Mouse (Mus musculus): ENCODE data around the gene Mpped1.

Gene Mpped1

DNA sequence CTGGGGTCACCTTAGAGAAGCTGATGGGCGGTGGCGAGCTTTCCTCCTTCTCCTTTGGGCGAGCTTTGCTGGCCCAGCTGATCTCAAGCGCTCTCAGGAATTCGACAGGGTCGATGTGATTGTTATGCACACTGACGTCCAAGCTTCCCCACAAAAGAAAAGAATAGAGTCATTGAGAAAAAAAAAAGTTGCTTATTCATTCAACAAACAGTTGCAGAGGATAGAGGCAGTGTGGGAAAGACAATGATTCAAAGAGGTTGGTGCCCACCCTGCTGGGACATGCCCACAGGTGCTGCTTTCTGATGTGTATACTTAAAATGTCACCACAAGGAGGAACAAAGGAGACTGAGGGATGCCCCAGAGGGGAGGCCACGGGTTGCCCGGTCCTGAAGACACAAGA lies 116.7 kb downstream of the Mpped1 start:
- no peak for DNase-seq

- DNase-seq, result peak; percentile 80
These were observed 118.0 kb downstream of the Mpped1 start for GRCm38 (mm10) chr15:83897286-83897685.

DNA sequence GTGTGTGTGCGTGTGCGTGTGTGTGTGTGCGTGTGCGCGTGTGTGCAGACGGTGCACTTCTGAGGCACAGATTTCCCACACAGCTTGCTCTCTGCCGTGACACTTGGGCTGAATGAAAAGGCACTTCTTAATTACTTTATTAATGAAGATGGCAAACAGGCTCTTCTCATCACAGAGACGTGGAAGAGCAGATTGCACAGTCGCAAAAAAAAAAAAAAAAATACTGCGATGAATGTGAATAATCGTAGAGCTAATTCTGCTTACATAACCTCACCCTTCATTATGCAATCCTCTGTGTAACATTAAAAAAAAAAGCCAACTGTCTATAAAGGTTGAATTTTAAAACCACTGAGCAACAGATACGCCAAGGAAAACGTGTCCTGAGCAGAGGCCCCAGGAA lies 127.2 kb downstream of the Mpped1 start:
- peak; percentile 32 for DNase-seq

All from layer of hippocampus, adult 9-11 months (tissue).